Mouse (Mus musculus) cerebellum, adult 2 months (tissue): ENCODE measurements at regions not wholly inside any gene's neighbourhood (a gene's known extent, or its start where the extent isn't known, plus 50 kb on each side); places are given as distances from the start of the nearest gene placed in this dataset.

Experiments
- CTCF ChIP-seq: fragments of 200-500 bp; IDR thresholded peaks from 2 replicates; pipeline ENCODE4 v1.5.1; 2011; ENCODE audit warnings: low read depth, mild to moderate bottlenecking, control low read depth, low read length, moderate library complexity, borderline replicate concordance; ENCODE audit not compliant: insufficient read depth
- POLR2A ChIP-seq: fragments of 200-500 bp; IDR thresholded peaks from 2 replicates; pipeline ENCODE4 v1.6.1; 2011; ENCODE audit warnings: low read length, control low read depth, borderline replicate concordance; ENCODE audit not compliant: insufficient read depth

DNA sequence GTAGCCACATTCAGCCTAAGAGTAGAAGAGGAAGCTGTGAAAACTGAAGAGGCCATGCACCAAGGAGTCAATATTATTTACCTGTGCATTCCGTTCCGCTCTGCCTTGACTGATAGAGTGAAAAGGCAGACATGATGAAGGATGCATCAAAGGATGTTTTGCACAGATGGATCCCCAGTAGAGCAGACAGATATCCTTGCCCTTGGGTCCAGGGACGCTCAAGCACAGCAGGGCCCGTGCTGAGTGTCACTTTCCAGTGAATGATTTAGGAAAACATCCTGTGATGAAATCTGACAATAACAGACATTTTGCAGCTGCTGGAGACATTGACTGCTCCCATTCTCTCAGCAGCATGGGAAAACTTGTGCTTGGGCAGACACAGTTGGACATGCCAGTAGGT lies 561.6 kb upstream of the Rag2 start:
- no peak for TF ChIP-seq CTCF
- no peak for TF ChIP-seq POLR2A
